Mouse (Mus musculus) lung, embryonic 14.5 days (tissue): Measurements from ENCODE around the gene Rab5b. TPM values are rescaled to one million over a fixed set of nuclear protein-coding genes. Genes with fewer than 3 reads are reported as not detected.

Source experiments
- ATAC-seq: fragments of 200-750 bp; cut with Nextera tagmentation; 2 replicates; pipeline ENCODE4 v1.8.0; 2017; ENCODE audit warnings: mild to moderate bottlenecking, moderate TSS enrichment, moderate library complexity; ENCODE audit not compliant: insufficient read depth
- DNase-seq: peaks from one replicate; pipeline ENCODE4 v3.0.0-alpha.2; 2015
- H3K27ac ChIP-seq: fragments of 300-500 bp; sonication (generic); 2 replicates; pipeline ENCODE4 v1.5.1; 2014; ENCODE audit warnings: low read depth, mild to moderate bottlenecking, moderate library complexity
- H3K27me3 ChIP-seq: fragments of 300-500 bp; sonication (generic); 2 replicates; pipeline ENCODE4 v1.6.1; 2014; ENCODE audit warnings: low read length, control low read depth; ENCODE audit not compliant: insufficient read depth
- H3K36me3 ChIP-seq: fragments of 300-500 bp; sonication (generic); 2 replicates; pipeline ENCODE4 v1.6.1; 2014; ENCODE audit warnings: control low read depth; ENCODE audit not compliant: insufficient read depth
- H3K4me1 ChIP-seq: fragments of 300-500 bp; sonication (generic); 2 replicates; pipeline ENCODE4 v1.6.1; 2014; ENCODE audit warnings: antibody characterized with exemption, control low read depth; ENCODE audit not compliant: insufficient read depth
- H3K4me2 ChIP-seq: fragments of 300-500 bp; sonication (generic); 2 replicates; pipeline ENCODE4 v1.6.1; 2014; ENCODE audit warnings: mild to moderate bottlenecking
- H3K4me3 ChIP-seq: fragments of 300-500 bp; sonication (generic); 2 replicates; pipeline ENCODE4 v1.5.1; 2014; ENCODE audit warnings: low read depth, low read length
- H3K9ac ChIP-seq: fragments of 300-500 bp; sonication (generic); 2 replicates; pipeline ENCODE4 v1.6.1; 2014
- H3K9me3 ChIP-seq: fragments of 300-500 bp; sonication (generic); 2 replicates; pipeline ENCODE4 v1.6.1; 2016; ENCODE audit warnings: low read depth, low read length, control low read depth
- CTCF ChIP-seq: IDR thresholded peaks from 2 replicates; pipeline ENCODE4 v1.5.1; 2016; ENCODE audit warnings: antibody characterized with exemption, low read depth
- WGBS: fragments of 180-500 bp; shearing (Covaris S2); extraction: QIAGEN DNeasy Blood & Tissue Kit; methylation state at CpG from one replicate; pipeline ENCODE4 v1.1.7; 2014; 5-methylcytosine and 5-hydroxymethylcytosine counted together
- polyA plus RNA-seq: library from polyadenylated mRNA; unstranded; fragments of >200 nt; fragmentation: Nextera tagmentation; extraction: Ambion mirVana; gene quantifications from 2 replicates; pipeline ENCODE4 v1.2.1, GENCODE M21; 2014

Rab5b gene
- polyA plus RNA-seq, 1 experiment from 2014 or later: 66.8 TPM

DNA sequence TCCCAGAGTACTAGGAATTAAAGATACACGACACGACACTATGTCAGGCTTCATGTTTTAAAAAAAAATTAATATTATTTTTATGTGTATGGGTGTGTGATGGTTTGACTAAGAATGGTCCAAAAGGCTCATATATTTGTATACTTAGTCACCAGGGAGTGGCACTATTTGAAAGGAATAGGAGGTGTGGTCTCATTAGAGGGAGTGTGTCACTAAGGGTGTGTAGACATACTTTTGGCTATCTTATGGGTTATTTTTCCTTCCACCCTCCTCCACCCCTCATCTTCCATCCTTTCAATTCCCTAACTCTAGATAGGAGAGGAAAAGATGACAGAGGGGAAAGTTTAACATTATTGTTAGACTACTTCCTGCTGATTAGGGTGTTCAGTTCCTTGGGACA, 30.3 kb downstream of the Rab5b start:
- Histone ChIP-seq H3K9me3 (no peaks in the 10 kb centered on the region), H3K4me2 (no peak overlapping the region), H3K4me3 (no peak overlapping the region), H3K9ac (no peak overlapping the region), H3K27ac (no peak overlapping the region), H3K4me1 (no peaks in the 10 kb centered on the region), H3K36me3 (no peaks in the 10 kb centered on the region), H3K27me3 (no peaks in the 10 kb centered on the region)
- 92% methylated on average over 2 of the region's 2 CpGs for WGBS
- TF ChIP-seq CTCF: no peak
- DNase-seq (no peak), ATAC-seq (no peak)

DNA sequence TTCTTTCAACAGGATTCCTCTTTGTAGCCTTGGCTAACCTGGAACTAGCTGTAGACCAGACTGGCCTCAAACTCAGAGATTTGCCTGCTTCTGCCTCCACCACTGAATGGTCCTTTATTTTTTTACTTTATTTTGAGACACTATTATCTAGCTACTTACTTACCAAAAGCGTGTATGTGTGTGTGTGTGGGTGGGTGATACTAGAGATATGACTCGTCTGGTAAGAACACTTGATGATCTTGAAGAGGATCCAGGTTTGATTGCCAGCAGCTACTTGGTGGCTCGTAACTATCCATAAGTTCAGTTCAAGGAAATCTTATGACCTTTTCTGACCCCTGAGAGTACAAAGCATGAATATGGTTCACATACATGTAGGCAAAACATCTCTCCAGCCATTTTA, 30.8 kb downstream of the Rab5b start:
- Histone ChIP-seq H3K36me3 (no peaks in the 10 kb centered on the region), H3K27me3 (no peaks in the 10 kb centered on the region), H3K27ac (no peak overlapping the region), H3K4me3 (no peak overlapping the region), H3K9me3 (no peaks in the 10 kb centered on the region), H3K4me2 (no peak overlapping the region), H3K9ac (no peak overlapping the region), H3K4me1 (no peaks in the 10 kb centered on the region)
- 80% methylated on average over 3 of the region's 3 CpGs for WGBS
- ATAC-seq (no peak), DNase-seq (no peak)
- no peak for TF ChIP-seq CTCF

DNA sequence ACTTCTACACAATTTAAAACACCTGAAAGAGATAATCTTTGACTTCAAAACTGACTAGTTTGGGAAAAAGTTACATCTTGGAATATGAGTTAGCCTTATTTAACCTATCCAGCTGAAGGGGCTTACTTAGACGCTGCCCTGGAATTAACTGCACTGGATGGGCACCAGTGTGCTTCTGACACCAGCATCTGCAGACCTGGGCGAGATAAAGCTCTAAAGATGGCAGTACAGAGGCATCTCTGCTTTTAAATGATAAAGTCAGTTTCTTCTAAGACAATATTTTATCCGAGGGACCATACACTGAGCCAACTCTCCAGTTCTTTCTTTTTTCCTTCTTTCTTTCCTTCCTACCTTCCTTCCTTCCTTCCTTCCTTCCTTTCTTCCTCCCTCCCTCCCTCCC, 31.3 kb downstream of the Rab5b start:
- no peak for DNase-seq

DNA sequence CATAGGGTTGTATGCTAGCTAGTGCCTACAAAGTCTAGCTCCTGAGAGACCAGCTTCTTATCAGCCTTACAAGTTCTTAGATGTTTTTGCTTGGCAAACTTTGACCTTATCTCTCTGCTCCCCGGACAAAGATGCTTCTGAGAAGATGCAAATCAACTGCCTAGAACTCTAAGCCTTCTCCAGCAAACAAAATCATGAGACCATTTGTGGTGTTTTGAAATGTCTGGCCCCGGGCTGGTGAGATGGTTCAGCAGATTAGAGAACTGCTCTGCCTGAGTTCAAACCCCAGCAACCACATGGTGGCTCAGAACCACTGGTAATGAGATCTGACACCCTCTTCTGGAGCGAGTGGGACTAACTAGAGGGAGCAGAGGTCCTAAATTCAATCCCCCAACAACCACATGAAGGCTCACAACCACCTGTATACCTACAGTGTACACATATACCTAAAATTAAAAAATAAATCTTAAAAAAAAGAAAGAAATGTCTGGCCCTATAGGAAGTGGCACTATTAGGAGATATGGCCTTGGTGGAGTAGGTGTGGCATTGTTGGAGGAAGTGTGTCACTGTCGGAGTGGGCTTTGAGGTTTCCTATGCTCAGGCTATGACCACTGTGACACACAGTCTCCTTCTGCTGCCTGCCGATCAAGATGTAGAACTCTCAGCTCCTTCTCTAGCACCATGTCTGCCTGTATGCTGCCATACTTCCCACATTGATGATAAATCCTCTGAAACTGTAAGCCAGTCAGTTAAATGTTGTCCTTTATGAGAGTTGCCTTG, 32.4 kb downstream of the Rab5b start:
- H3K4me1 ChIP-seq: no peaks in the 10 kb centered on the region
- no peaks in the 10 kb centered on the region for H3K36me3 ChIP-seq
- no peak overlapping the region for H3K4me3 ChIP-seq
- DNase-seq (no peak), ATAC-seq (no peak)
- H3K27me3 ChIP-seq: no peaks in the 10 kb centered on the region
- no peak for TF ChIP-seq CTCF
- no peak overlapping the region for H3K4me2 ChIP-seq
- H3K27ac ChIP-seq: no peak overlapping the region
- WGBS: 48% methylated on average over 5 of the region's 5 CpGs
- H3K9me3 ChIP-seq: no peaks in the 10 kb centered on the region
- no peak overlapping the region for H3K9ac ChIP-seq

More for the DNA sequence above, 31.3 kb downstream of the Rab5b start:
- Histone ChIP-seq H3K9ac (no peak overlapping the region), H3K36me3 (no peaks in the 10 kb centered on the region), H3K4me2 (no peak overlapping the region), H3K27me3 (no peaks in the 10 kb centered on the region), H3K27ac (no peak overlapping the region), H3K9me3 (no peaks in the 10 kb centered on the region), H3K4me3 (no peak overlapping the region), H3K4me1 (no peaks in the 10 kb centered on the region)
- WGBS: 62% methylated on average over 3 of the region's 3 CpGs
- no peak for TF ChIP-seq CTCF
- ATAC-seq: no peak

DNA sequence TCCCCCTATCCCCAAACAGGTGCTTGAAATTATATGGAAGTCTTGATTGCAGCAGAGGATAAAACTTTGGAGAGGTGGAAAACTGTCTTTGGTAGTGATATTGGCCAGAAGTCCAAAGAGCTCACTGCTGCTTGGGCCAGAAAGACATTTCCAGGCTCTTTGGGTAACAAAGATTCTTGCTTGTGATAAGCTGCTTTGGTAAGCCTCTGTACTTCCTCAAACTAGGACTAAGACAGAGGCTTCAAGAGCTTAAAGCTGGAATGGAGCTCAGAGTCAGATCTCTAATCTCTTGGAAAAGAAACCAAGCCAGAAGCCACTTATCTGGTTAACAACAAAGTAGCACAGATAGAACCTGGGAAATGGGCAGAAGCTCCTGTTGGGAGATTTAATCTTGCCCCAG, 33.6 kb downstream of the Rab5b start:
- no peak overlapping the region for H3K4me2 ChIP-seq
- ATAC-seq (no peak), DNase-seq (no peak)
- no peak overlapping the region for H3K9ac ChIP-seq
- H3K27ac ChIP-seq: no peak overlapping the region
- H3K36me3 ChIP-seq: no peaks in the 10 kb centered on the region
- no peak for TF ChIP-seq CTCF
- no peaks in the 10 kb centered on the region for H3K27me3 ChIP-seq
- H3K4me1 ChIP-seq: no peaks in the 10 kb centered on the region
- H3K4me3 ChIP-seq: no peak overlapping the region
- no peaks in the 10 kb centered on the region for H3K9me3 ChIP-seq

DNA sequence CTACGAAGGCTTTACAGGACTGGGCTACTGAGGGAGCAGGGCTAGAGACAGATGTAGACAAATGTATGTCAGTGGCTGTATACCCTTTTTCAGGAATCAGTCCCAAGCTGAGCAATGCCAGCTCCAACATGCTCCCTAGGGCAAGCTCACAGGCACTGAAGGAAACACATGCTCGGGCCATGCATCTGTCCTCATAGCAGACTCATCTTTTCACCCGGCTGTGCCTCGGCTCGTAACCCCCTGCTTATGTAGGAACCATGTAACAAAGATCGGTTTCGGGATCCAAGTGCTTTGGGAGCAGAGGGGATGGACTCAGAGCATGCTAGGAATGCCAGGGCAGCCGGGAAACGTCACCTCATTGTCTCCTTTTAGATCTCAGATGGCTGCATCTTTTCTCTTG, 36.6 kb downstream of the Rab5b start:
- no peak for TF ChIP-seq CTCF
- WGBS: 38% methylated on average over 9 of the region's 9 CpGs
- H3K27ac ChIP-seq: no peak overlapping the region
- no peak overlapping the region for H3K4me3 ChIP-seq
- H3K4me1 ChIP-seq: no peaks in the 10 kb centered on the region
- ATAC-seq (no peak), DNase-seq (no peak)
- no peaks in the 10 kb centered on the region for H3K36me3 ChIP-seq
- no peak overlapping the region for H3K9ac ChIP-seq
- H3K9me3 ChIP-seq: no peaks in the 10 kb centered on the region
- no peak overlapping the region for H3K4me2 ChIP-seq
- H3K27me3 ChIP-seq: no peaks in the 10 kb centered on the region

DNA sequence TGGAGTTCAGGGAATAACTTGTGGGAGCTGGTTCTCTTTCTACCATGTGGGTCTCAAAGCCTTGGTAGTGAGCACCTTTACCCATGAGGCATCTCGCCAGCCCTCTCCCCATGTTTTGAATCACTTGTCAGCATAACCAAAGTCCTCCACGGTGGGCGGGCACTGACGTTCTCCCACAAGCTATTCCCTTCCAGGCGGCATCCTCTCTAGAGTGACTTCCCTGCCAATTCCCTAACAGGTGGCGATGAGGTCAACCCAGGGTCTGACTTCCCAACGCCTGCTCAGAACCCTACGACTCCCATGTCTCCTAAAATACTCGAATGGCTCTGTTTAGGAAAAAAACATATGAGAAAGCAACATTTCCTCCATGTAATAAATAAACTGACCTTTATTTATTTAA, 38.2 kb downstream of the Rab5b start:
- H3K4me3 ChIP-seq: no peak overlapping the region
- no peak overlapping the region for H3K27ac ChIP-seq
- DNase-seq (no peak), ATAC-seq (no peak)
- H3K4me2 ChIP-seq: no peak overlapping the region
- no peaks in the 10 kb centered on the region for H3K36me3 ChIP-seq
- TF ChIP-seq CTCF: no peak
- no peaks in the 10 kb centered on the region for H3K4me1 ChIP-seq
- 49% methylated on average over 9 of the region's 9 CpGs for WGBS
- no peaks in the 10 kb centered on the region for H3K9me3 ChIP-seq
- no peaks in the 10 kb centered on the region for H3K27me3 ChIP-seq
- no peak overlapping the region for H3K9ac ChIP-seq
